Mouse (Mus musculus): ENCODE data around the gene 4933400A11Rik. TPM values are rescaled to one million over a fixed set of nuclear protein-coding genes. Genes with fewer than 3 reads are reported as not detected.

4933400A11Rik gene
- polyA plus RNA-seq, 1 experiment from 2014 or later, result not detected

DNA sequence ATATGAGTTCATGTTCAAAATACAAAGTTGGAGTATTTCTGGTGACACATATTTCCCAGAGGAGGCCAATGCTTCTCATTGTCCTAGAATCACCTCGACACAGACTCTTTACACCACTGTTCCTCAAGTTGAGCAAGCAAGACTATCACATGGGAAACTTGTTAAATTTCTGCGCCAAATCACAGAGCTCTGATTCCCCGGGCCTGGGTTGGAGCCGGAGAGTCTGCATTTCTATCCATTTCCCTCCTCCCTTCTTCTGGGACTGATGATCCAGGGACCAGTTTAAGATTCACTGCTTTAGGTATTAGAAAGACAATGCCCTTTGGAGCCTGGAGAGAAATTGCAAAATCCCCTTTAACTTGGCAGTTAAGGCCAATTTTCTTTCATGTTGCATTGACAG is 15.0 kb upstream of the 4933400A11Rik start:
- Histone ChIP-seq H3K9ac (ENCODE audit: low read depth, low read length) (no peak overlapping the region), H3K27me3 (ENCODE audit: insufficient read depth, low read length) (no peaks in the 10 kb centered on the region), H3K4me2 (ENCODE audit: low read length) (no peak overlapping the region), H3K27ac (no peak overlapping the region), H3K36me3 (ENCODE audit: insufficient read depth, low read length) (no peaks in the 10 kb centered on the region), H3K4me3 (replicated peaks; ENCODE audit: low read depth, low read length) (no peak overlapping the region), H3K9me3 (replicated peaks; ENCODE audit: low read length) (no peaks in the 10 kb centered on the region), H3K4me1 (replicated peaks; ENCODE audit: insufficient read depth, low read length) (no peaks in the 10 kb centered on the region)
- ATAC-seq (replicated peaks; ENCODE audit: low FRiP score, low read depth), result no peak
- TF ChIP-seq CTCF (IDR thresholded peaks at IDR 0.05; ENCODE audit: low read depth), result no peak
- WGBS, result 57% methylated on average over 4 of the region's 4 CpGs
- no peak for DNase-seq (ENCODE audit: low spot score)

DNA sequence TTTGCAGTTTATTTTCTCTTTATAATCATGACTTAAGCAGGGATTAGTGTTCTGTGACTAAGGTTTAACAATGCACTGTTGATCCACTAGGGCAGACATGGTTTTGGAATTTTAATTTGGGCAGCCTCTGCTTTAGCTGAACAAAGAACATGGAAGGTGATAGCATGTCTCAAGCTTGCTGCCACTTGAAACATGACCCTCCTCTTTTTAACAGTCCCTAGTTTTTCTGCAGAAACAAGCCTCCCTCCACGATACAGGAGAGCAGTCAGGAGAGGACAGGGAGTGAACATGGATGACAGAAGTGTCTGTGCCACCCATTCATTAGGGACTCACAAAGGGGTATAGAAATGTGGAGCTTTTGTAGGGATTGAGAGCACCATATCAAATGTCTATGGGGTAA is 13.4 kb upstream of the 4933400A11Rik start:
- no peaks in the 10 kb centered on the region for H3K4me1 ChIP-seq (replicated peaks; ENCODE audit: insufficient read depth, low read length)
- H3K4me3 ChIP-seq (replicated peaks; ENCODE audit: low read depth, low read length), result no peak overlapping the region
- H3K36me3 ChIP-seq (ENCODE audit: insufficient read depth, low read length), result no peaks in the 10 kb centered on the region
- TF ChIP-seq CTCF (IDR thresholded peaks at IDR 0.05; ENCODE audit: low read depth), result no peak
- H3K9ac ChIP-seq (ENCODE audit: low read depth, low read length), result no peak overlapping the region
- H3K27ac ChIP-seq, result no peak overlapping the region
- DNase-seq (ENCODE audit: low spot score) (peak; percentile 63), ATAC-seq (replicated peaks; ENCODE audit: low FRiP score, low read depth) (no peak)
- H3K27me3 ChIP-seq (ENCODE audit: insufficient read depth, low read length), result no peaks in the 10 kb centered on the region
- H3K4me2 ChIP-seq (ENCODE audit: low read length), result no peak overlapping the region
- WGBS, result 35% methylated on average over 1 of the region's 1 CpGs
- no peaks in the 10 kb centered on the region for H3K9me3 ChIP-seq (replicated peaks; ENCODE audit: low read length)

DNA sequence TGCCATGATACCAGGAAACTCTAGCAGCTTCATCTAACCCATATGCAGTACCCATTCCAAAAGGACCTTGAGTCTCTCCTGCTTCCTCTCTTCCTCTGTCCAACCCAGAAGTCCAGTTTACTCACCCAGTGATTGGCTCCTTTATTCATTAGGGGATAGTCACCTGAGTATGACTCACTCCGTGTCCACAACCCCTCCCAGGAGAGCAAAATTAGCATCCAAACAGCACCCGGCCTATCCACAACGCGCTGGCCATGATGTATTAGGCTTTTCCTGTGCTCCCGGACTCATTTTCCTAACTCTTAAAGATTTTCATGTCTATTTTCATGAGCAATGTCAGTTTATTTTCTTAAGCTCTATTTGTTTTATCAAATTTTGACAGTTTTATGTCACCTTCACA is 10.3 kb upstream of the 4933400A11Rik start:
- Histone ChIP-seq H3K27me3 (ENCODE audit: insufficient read depth, low read length) (no peaks in the 10 kb centered on the region), H3K27ac (no peak overlapping the region), H3K4me3 (replicated peaks; ENCODE audit: low read depth, low read length) (no peak overlapping the region), H3K36me3 (ENCODE audit: insufficient read depth, low read length) (no peaks in the 10 kb centered on the region), H3K9me3 (replicated peaks; ENCODE audit: low read length) (no peaks in the 10 kb centered on the region), H3K4me1 (replicated peaks; ENCODE audit: insufficient read depth, low read length) (no peaks in the 10 kb centered on the region), H3K4me2 (ENCODE audit: low read length) (no peak overlapping the region), H3K9ac (ENCODE audit: low read depth, low read length) (no peak overlapping the region)
- DNase-seq (ENCODE audit: low spot score), result no peak
- no peak for TF ChIP-seq CTCF (IDR thresholded peaks at IDR 0.05; ENCODE audit: low read depth)
- WGBS, result 77% methylated on average over 5 of the region's 5 CpGs
- ATAC-seq (replicated peaks; ENCODE audit: low FRiP score, low read depth), result no peak

DNA sequence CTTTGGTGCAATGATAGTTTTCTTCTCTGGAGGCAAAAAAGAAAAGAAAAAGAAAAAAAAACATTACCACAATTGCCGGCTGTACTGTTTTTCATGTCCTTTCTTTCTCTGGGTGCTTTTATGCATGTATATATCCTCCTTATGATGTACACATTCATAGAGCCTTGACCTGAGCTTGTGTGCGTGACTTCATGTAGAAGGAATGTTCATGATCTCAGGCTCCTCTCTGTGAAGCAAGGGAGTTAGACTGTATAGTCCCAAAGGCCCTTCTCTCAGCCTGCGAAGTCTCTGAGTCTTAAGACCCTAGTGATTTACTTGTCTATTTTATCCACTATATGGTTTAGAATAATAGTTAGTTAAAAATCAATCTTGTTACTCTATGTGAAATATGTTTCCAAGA is 21.4 kb downstream of the 4933400A11Rik start:
- ATAC-seq (replicated peaks; ENCODE audit: low FRiP score, low read depth) (no peak), DNase-seq (ENCODE audit: low spot score) (no peak)
- TF ChIP-seq CTCF (IDR thresholded peaks at IDR 0.05; ENCODE audit: low read depth), result no peak
- no peaks in the 10 kb centered on the region for H3K36me3 ChIP-seq (ENCODE audit: insufficient read depth, low read length)
- H3K9ac ChIP-seq (ENCODE audit: low read depth, low read length), result no peak overlapping the region
- H3K4me3 ChIP-seq (replicated peaks; ENCODE audit: low read depth, low read length), result no peak overlapping the region
- H3K4me2 ChIP-seq (ENCODE audit: low read length), result no peak overlapping the region
- no peaks in the 10 kb centered on the region for H3K9me3 ChIP-seq (replicated peaks; ENCODE audit: low read length)
- 80% methylated on average over 3 of the region's 3 CpGs for WGBS
- H3K27ac ChIP-seq, result no peak overlapping the region
- no peaks in the 10 kb centered on the region for H3K4me1 ChIP-seq (replicated peaks; ENCODE audit: insufficient read depth, low read length)
- H3K27me3 ChIP-seq (ENCODE audit: insufficient read depth, low read length), result no peaks in the 10 kb centered on the region

DNA sequence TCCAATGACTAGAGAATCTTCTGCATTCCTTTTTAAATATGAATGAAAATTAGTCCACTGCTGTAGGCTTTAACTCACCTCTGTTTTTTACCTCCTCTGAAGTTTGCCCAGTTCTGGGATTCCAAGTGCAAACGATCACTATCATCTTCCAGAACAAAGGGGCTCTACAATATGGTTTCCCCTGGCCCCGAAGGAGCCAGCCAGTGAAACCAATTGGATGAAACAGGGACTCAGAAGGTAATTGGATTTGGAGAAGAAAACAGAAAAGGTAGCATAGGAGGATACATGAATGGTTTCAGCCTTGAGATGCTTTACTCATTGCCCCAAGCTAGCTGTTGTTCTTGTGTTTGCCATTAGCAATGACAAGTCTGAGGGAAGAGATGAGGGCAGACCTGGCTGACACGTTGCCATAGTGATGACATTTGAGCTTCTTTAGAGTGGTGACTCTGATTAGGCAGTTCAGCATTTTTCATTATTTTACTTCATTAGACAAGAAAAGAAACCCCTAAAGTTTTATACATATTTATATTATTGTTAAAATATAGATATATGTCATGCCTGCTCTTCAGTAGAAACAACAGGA is 44.0 kb downstream of the 4933400A11Rik start:
- H3K9ac ChIP-seq (ENCODE audit: low read depth, low read length), result no peak overlapping the region
- H3K4me2 ChIP-seq (ENCODE audit: low read length), result no peak overlapping the region
- H3K9me3 ChIP-seq (replicated peaks; ENCODE audit: low read length), result no peaks in the 10 kb centered on the region
- no peak overlapping the region for H3K27ac ChIP-seq
- no peak overlapping the region for H3K4me3 ChIP-seq (replicated peaks; ENCODE audit: low read depth, low read length)
- no peak for TF ChIP-seq CTCF (IDR thresholded peaks at IDR 0.05; ENCODE audit: low read depth)
- 64% methylated on average over 3 of the region's 3 CpGs for WGBS
- ATAC-seq (replicated peaks; ENCODE audit: low FRiP score, low read depth), result no peak
- H3K27me3 ChIP-seq (ENCODE audit: insufficient read depth, low read length), result no peaks in the 10 kb centered on the region
- no peaks in the 10 kb centered on the region for H3K4me1 ChIP-seq (replicated peaks; ENCODE audit: insufficient read depth, low read length)
- no peak for DNase-seq (ENCODE audit: low spot score)
- H3K36me3 ChIP-seq (ENCODE audit: insufficient read depth, low read length), result no peaks in the 10 kb centered on the region

Other genes starting within 250 kb of the 4933400A11Rik start
- 3.1 and 4.7 TPM in 2 replicates for gene Mid1, start 94.4 kb downstream of the 4933400A11Rik start, polyA plus RNA-seq (2015; fragmentation: Nextera tagmentation; extraction: Ambion mirVana)
- gene Gm21887, start 230.0 kb upstream of the 4933400A11Rik start, polyA plus RNA-seq (2015; fragmentation: Nextera tagmentation; extraction: Ambion mirVana), result 41.1 and 106 TPM in 2 replicates